Mouse (Mus musculus) right cerebral cortex, postnatal 36 days (tissue): Measurements from ENCODE around the gene Lbr.
"Not testable (repeated sequence)": the region's sequence is repeated elsewhere in the genome, so short reads cannot be mapped to it uniquely, and the experiment has no call there.

Experiments used
- DNase-seq, 2 experiments: peaks; one replicate each; pipeline ENCODE4 v3.0.0; 2022; ENCODE audit warnings: low spot score in 2 of 2, mixed read lengths in 1 of 2

Lbr gene

DNA sequence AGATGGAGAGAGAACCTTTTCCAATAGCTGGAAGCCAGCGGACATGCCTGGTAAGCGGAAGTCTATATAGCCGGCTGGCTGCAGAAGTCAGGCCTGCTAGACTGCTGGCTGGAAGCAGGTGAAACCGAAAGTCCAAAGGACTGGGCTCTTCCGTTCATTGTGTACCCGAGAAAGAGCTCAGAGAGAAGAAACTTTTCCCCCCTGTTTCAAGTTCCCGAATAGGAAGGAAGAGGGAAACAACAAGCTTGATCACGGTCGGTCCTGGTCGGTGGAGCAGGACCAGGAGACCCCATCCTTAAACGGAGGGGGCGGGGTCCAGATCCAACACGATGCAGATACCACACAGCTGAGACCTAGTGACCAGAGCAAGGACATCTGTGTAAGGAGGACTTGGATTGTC is 9.6 kb upstream of the Lbr start:
- DNase-seq, result no peak

GRCm38 (mm10) chr1:181851521-181852310 is 8.9 kb upstream of the Lbr start:
- peak; percentile 39 to 48 for DNase-seq

- DNase-seq, result no peak
Observed at GRCm38 (mm10) chr1:181850441-181850840, 7.6 kb upstream of the Lbr start.

DNA sequence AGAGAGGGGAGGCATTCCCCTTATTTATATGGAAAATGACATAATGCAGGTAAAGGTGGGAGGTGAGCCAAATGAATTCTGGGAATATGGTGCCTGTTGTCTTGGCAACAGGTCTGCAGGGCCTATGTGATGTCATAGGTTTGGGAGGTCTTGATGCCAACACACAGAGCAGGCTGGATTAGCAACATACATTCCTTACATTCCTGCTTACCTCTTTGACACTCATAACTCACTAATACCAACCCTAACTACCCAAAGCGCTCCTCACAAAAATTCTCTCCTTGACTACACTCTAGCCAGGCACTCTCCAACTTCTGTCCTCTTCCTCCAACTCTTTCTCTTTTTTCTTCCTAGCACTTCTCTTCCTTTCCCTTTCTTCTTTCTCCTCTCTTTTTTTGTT is 5.4 kb upstream of the Lbr start:
- no peak for DNase-seq

DNA sequence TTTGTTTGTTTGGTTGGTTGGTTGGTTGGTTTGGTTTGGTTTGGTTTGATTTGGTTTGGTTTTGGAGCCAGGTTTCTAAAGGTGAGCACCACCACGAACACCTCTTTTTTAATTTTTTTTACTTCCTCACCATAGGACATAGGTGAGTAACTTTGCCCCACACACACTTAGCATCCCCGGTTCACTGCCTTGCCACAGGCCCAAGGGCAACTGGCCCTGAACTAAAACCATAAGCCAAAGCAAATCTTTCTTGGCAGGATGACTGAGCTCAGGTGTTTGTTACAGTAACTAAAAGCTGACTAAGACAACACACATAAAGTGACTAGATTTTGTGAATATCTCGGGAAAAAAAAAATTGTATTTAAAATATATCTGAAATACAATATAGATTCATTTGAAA is 4.5 kb upstream of the Lbr start:
- no peak for DNase-seq

DNA sequence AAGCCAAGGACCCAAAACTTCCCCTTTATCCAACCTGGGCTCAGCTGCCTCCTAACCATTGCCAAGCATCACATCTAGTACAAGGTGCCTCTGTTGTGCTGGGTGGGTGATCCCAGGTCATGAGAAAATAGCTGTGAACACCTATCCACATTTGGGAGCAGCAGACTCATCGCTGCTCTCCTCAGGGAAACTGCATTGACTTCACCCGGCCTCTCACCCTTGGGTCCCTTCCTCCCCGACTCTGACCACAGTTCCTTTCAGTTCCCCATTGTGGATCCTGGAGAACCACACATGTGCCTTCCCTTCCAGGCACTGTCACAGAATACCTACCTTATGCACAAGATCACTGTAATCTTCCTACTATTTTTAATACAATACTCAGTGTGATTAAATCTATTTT is 2.9 kb upstream of the Lbr start:
- no peak for DNase-seq

GRCm38 (mm10) chr1:181844874-181845547 is 2.2 kb upstream of the Lbr start:
- DNase-seq, result no peak

DNA sequence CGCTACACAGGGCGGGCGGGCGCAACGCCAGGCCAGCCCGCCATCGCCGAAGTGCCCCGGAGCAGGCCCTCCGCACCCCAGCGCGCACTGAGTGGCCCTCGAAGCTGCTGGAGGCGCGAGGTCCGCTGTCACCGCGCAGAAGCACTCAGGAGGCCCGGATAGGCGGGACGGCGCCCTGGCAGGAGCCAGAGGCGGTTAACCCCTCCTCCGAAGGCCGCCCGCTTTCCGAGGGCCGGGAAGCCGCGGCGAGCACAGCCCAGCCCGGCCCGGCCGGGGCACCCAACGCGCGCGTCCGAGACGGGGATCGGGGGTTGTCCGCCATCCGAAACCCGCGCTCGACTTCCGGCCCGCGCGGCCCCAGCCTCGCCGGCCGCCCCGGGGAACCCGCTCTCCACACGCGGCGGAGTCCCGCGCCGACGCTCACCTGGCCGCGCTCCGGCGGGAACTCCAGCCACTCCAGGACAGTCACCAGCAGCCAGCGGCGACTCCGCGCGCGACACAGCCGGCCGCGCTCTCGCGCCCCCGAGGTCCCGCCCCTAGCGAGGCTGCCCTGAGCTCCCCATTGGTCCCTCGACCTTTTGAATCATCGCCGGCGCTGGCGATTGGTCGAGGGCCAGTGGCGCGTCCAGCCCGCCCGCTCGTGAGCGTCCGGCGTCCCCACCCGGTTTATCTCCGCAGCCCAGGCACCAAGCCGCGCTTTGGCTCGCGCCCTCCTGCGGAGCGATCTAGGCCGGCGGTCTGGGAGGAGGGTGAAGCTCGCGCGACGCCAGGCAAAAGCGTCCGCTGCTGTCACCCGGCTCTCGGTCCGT is 778 bp downstream of the Lbr start:
- peak; percentile 91 to 93 for DNase-seq

DNA sequence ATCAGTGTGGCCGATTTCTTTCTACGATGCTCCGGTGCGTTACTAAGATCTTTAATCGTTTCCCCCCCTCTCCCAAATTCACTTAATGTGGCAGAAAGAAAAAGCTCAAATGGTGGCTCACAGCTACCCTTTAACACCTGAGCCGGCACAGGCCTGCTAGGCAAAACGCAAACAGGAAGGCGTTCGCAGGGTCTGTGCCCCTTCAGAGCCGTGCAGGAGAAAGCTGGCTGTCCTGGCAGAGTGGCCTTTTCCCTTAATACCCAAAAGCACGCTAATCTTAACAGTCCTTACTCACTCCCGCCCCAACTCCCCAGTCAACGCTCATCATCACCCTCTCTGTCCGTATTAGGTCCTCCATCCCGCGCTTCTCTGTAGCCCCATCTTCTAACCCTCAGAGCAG is 1.4 kb downstream of the Lbr start:
- no peak for DNase-seq

- no peak for DNase-seq
Observed at GRCm38 (mm10) chr1:181839746-181840366, 3.0 kb downstream of the Lbr start.

GRCm38 (mm10) chr1:181838111-181838510 is 4.7 kb downstream of the Lbr start:
- DNase-seq, result no peak

DNA sequence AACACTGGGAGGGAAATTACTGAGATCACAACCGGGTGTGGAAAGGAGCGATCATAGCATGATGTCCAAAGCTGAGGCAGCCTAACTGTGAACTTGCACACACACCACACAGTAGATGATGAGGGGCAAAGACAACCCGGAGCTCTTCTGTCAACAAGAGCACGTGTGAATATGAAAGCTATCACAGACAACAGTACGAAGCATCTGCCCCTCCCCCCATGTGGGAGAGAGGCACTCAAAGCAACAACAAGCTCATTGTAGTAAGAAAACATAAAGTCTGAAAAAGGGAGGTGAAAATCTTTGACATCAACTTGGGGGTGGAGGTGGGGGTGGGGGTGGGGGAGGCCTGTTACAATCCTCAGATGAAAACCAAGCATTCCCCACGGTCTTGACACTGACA is 9.7 kb downstream of the Lbr start:
- DNase-seq, result no peak

- peak in 1 of 2 experiments; percentile 20 for DNase-seq
Observed at GRCm38 (mm10) chr1:181832720-181833119, 10.1 kb downstream of the Lbr start.

DNA sequence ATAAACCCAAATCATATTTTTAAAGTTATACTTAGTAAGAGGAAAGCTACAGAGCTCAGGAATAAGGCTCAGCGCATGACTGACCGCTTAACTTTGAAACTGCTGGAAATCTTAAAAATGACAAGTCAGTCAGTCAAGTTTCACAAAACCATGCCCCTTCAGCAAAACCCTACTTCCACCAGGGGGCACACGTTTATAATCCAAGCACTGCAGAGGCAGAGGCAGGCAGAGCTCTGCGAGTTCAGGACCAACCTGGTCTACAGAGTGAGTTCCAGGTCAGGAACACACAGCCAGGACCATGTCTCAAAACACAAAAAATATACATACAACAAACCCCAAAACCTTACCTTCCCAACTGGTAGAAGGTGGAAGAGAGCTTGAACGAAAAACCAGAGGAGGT is 14.5 kb downstream of the Lbr start:
- DNase-seq, result no peak

- DNase-seq, result no peak
Observed at GRCm38 (mm10) chr1:181826716-181827115, 16.1 kb downstream of the Lbr start.

DNA sequence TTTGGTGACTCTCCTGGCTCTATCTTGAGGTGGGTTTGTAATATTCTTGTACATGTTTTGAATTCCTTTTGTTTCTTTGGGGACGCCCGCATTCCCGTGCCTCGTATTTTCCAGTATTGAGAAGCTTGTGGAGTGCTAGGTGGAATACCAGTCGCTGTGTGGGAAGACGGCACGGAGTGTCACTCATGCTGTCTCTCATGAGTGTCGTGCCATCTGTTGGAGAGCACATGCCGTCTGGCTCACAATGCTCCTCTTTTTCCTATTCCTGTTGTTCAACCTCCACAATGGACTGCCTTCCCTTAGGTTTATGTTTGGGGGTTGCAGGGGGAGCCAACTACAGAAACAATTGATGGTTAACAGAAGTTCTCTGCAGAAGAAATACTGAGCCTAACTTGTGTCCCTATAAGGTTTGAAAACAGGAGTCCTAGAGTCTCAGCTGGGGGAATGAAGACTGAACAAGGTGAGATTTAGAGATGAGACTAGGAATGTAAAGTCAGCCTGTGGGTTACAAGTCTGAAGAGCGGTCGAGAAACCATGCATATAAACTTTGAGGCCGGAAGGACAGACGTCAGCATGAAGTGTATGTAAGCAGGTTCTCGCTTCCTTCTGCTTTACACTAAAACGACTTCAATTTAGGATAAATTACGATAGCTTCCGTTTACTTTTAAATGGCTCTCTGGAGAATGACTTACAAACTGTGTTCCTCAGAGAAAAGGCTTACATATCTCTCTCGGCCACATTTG is 31.2 kb downstream of the Lbr start:
- peak; percentile 13 to 28 for DNase-seq

- DNase-seq, result no peak
Observed at GRCm38 (mm10) chr1:181800667-181801066, 42.2 kb downstream of the Lbr start.

DNA sequence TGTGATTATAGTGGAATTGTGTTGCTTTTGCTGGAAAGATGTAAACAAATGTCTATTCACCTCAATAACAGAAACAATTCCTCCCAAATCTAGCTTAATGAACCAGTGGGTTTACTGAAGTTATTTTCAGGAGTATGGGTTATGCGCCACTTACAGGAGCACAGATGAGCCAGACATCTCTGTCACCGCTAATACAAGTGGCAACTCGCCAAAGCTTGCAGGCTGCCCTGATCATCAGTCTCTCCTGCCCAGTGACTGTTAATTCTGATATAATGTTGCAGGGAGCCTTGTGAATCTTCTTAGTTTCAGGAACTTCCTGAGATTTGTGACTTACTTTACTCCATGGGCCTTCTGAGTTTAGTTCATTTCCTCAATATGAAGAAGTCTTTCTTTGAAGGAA is 42.9 kb downstream of the Lbr start:
- DNase-seq, result no peak

- peak in 1 of 2 experiments; percentile 11 for DNase-seq
Observed at GRCm38 (mm10) chr1:181793541-181793940, 49.3 kb downstream of the Lbr start.

DNA sequence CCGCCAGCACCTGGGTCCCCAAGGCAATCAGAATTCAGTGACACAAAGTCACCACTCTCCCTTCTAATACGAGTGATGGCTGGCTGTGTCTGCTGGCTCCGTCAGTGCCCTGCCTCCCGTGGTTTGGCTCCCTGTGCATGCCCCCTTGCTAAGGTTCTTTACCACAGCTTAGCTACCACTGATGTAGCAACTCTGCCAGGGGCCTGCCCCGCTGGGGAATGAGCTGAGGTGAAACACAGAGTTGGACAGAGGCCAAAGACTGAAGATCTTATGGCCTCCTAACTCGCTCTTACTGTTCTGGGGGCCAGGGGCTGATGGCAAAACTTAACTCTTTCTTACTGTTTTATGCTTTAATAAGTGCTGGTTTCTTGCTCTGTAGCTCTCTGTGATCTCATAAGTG is 52.9 kb downstream of the Lbr start:
- DNase-seq, result no peak

DNA sequence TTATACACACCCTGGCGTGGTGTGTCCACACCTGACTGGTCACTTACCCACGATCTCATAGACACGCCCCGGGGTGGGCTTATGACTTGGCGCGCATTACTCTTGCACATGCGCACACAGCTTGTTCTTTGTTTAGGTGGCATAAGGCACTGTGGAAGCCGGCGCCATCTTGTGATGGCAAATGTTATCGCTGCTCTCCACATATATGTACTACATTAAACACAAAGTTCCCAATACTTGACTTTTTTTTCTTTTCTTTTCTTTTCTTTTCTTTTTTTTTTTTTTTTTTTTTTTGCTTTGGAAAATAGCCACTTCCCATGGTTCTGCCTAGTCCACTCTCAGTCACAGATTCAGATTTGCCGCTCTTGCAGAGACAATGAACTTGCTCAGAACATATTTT is 60.2 kb downstream of the Lbr start:
- DNase-seq, result not testable (repeated sequence)
